Mouse (Mus musculus): ENCODE data around the gene Hoxa3.

DNA sequence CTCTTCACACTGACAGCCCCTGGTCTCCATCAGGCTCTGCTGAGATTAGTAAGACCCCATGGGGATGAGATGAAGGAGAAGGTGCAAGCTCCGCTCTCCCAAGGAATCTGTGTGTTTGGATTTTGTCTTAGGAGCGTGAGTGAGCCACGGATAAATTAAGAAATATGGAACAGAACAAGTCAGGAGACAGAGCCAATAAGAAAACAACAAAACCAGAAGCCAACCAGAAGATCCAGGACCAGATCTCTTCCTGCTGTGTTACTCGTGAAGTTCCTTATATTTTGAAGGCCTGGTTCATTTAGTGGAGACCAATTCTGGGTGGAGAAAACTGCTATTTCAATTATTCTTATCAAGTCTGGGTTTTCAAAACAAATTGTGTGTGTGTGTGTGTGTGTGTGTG is 61.6 kb downstream of the Hoxa3 start:
- no peak for TF ChIP-seq TAL1 (IDR thresholded peaks at IDR 0.05; ENCODE audit: low read length)
- TF ChIP-seq GATA1 (IDR thresholded peaks at IDR 0.05; ENCODE audit: low read length) = no peak

All from erythroblast, embryonic 14.5 days (primary cell).